Mouse (Mus musculus) urinary bladder, postnatal 4 days (tissue): ENCODE data around the gene Tspan9.

Experiments used
- DNase-seq, 2 experiments: peaks; one replicate each; pipeline ENCODE4 v3.0.0; 2021 to 2022; ENCODE audit warnings: low spot score in 2 of 2

The Tspan9 gene

GRCm38 (mm10) chr6:128143390-128144020 is at the start of gene Tspan9:
Gene Tspan9 (minus strand): TSS chr6:128143594.
- DNase-seq = peak; percentile 73

GRCm38 (mm10) chr6:128183521-128183920 is 40.1 kb upstream of the Tspan9 start:
- no peak for DNase-seq

DNA sequence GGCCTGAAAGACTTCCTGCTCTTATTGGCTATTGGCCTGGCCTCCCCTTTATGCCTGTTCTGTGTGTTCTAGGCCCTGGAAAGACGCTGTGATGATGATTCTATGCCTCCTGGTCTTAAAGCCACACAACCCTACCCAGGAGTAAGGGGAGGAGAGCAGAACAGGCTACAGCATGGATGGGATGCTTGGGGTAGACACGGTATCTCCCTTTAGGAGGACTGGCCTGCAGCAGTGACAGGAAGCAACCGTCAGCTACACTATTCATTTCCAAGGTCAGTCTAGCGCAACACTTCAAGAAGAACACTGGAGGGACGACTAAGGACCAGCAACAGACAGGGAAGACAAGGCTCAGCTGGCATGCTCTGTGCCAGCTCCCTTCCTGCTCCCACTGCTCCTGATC is 37.8 kb upstream of the Tspan9 start:
- DNase-seq = no peak

- no peak for DNase-seq
These were observed 36.3 kb upstream of the Tspan9 start for GRCm38 (mm10) chr6:128179651-128180050.

DNA sequence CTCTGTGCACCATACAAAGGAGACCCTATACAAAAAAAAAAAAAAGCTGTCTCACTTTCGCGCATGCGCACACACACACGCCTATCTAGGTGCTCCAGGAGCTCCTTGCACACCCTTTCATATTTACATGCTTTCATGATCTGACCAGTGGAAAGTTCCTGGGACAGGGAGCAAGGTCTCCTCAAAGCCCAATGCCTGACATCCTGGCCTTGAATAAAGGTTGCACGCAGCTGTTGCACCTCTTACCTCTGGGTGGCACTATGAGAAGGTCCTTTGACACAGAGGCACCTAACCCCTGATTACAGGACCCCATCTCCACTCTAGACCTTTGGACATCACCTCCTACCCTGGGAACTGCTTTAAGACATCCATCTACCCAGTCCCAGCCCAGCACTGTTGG is 35.9 kb upstream of the Tspan9 start:
- DNase-seq = no peak

GRCm38 (mm10) chr6:128178681-128179080 is 35.3 kb upstream of the Tspan9 start:
- DNase-seq = no peak

GRCm38 (mm10) chr6:128168785-128169679 is 25.6 kb upstream of the Tspan9 start:
- no peak for DNase-seq

DNA sequence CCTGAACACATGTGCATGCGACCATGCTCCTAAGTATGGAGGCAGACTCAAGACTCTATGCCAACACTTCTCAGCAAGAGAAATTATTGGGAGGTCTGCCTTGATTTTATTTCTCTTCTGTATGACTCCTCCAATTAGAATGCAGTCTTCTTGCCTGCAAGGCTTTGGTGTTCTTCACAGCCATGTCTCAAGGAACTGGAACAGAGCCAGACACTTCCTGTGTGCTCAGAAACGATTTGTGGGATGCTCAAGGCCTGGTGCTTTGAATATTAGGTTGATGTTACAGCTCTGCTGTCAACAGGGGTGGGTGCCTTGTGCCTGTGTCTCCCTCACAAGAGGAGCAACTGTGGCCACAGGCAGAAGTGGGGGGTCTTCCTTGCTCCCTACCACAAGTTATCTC is 22.2 kb upstream of the Tspan9 start:
- DNase-seq = no peak

- no peak for DNase-seq
These were observed 21.2 kb upstream of the Tspan9 start for GRCm38 (mm10) chr6:128164632-128165031.

- DNase-seq = no peak
These were observed 15.7 kb upstream of the Tspan9 start for GRCm38 (mm10) chr6:128159092-128159491.

GRCm38 (mm10) chr6:128158031-128158430 is 14.6 kb upstream of the Tspan9 start:
- no peak for DNase-seq

DNA sequence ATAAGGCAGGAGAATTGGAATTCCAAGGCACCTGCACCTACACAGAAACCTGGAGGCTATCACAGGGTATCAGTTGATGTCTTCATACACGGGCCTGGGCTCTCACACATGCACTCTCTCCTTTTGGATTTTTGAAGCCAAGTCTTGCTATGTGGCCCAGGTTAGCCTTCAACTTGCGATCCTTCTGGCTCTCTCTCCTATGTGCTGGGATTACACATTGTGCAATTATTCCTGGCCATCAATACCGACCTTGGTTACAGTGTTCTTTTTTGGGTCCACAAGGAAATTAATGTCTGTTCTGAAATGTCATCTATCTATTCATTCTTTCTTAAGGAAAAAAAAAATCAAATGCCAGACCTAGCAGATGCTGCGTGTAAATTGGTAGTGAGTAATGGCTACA is 13.1 kb upstream of the Tspan9 start:
- no peak for DNase-seq

DNA sequence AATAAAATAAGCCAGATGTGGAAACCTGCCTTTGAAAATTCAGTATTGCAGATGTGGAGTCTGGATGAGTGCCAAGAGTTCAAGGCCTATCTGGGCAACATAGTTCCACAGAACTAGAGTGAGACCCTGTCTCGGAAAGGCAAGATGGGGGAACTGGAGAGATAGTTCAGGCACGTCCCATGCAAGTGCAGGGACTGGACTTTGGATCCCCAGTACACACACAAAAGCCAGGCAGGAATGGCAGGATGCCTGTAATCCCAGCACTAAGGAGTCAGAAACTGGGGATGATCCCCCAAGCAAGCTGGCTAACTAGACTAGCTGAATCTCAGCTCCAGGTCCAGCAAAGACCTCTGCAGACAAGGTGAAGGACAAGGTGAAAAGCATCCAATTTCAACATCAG is 12.5 kb upstream of the Tspan9 start:
- DNase-seq = no peak

DNA sequence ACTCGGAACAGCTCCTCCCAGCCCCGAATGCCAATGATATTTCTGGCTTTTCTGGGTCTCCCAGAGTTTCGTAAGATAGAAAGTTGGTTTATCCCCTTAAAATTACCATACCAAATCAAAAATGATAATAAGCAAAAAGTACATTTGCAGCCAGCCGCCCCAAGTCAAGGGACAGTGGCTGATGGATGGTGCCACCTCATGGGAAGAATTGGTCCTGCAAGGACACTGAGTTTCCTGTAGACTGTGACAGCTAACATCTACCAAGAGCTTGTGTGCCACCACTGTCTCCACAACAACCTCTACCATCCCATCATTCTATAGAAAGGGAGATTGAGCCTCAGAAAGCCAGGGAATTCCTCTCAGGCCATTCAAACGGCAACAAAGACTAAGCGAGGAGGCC is 2.4 kb upstream of the Tspan9 start:
- DNase-seq = no peak

- peak in 1 of 2 experiments; percentile 39 for DNase-seq
These were observed 770 bp downstream of the Tspan9 start for GRCm38 (mm10) chr6:128142369-128143278.

DNA sequence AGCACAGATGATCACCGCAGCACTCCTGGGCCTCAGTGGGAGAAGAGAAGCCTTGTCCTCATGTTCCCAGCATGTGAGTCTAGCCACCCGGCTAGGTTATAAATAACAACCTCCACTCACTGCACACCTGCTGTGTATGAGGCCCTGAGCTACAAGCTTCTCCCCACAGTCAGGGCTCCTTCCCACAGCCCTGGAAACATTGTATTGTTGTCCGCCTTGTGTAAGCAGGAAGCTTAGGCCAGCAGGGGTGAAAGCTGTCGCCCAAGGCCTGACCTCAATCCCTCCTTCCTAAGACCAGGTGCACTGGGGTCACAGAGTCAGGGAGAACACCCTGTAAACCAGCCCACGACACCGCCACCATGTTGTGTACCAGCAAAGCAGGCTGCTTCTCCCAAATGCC is 2.7 kb downstream of the Tspan9 start:
- DNase-seq = no peak

DNA sequence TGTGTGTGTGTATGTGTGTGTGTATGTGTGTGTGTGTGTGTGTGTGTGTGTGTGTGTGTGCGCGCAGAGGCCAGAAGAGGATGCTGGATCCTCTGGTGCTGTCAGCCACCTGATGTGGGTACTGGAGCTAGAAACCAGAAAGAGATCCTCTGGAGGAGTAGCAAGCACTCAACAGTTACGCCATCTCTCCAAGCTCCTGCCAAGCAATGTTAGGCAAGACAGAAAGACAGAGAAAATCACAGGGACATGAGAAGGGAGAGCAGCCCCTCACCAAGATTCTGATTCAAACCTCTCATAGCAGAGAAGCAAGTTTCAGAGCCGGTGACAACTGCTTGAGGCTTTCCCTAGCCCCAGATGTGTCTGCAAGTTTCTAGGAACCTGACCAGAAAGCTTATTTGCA is 5.5 kb downstream of the Tspan9 start:
- no peak for DNase-seq

- no peak for DNase-seq
These were observed 6.7 kb downstream of the Tspan9 start for GRCm38 (mm10) chr6:128136654-128137053.

GRCm38 (mm10) chr6:128135459-128135858 is 7.9 kb downstream of the Tspan9 start:
- no peak for DNase-seq

DNA sequence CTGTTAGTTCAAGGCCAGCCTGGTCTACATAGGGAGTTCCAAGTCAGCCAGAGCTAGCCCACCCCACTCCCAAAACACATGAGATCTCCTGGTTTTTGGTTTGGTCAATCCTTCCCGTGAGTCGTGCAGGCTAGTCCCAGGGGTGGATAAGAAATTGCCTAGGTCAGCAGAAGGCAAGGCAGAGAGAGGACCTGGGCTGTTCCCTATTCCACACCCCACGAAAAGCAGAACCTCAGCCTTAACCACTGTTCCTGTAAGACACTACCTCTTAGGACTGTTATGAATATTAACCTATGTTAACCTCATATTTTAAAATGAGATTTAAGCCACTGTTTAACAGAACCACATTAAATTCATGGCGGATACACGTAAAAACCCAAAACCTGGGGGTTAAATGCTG is 8.4 kb downstream of the Tspan9 start:
- no peak for DNase-seq

DNA sequence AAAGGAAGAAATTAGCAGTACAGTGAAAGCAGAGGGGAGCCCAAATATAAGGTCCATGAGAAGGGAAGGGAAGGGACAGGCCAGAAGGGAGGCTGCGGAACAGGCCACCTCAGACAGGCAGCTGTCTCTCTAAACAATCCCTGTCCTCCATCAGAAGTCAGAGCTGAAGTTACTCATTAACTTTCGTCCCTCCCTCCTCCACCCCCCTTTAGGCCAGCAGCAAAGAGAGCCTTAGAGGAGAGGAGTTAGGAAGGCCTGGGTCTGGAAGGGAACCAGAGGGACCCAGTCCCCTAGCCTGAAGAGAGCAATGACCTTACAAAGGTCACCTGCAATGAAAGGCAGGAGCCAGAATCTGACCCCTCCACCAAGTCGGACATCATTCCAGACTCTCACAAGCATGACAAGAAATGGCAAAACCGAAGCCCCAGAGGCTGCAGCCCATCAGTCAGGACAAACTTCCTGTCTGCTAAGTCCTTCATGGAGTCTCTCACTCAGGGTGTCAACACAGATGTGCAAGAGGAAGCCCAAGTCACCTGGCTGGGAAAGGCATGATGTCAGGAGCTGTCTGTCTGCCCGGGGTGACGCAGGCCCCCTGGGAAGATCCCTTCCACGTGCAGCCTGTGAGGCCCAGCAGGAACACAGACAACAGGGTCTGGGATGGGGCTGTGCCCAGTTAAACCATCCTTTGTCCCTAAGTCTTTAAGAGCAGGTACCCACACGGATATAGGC is 9.0 kb downstream of the Tspan9 start:
- no peak for DNase-seq
